Mouse (Mus musculus) stomach, postnatal 0 days (tissue): Measurements from ENCODE around the gene Vdr. TPM values are rescaled to one million over a fixed set of nuclear protein-coding genes. Genes with fewer than 3 reads are reported as not detected.

Experiments used
- ATAC-seq: fragments of 200-750 bp; cut with Nextera tagmentation; 2 replicates; pipeline ENCODE4 v1.8.0; 2017; ENCODE audit not compliant: low FRiP score, low TSS enrichment
- DNase-seq: peaks from one replicate; pipeline ENCODE4 v3.0.0-alpha.2; 2016; ENCODE audit warnings: low spot score
- H3K27ac ChIP-seq: fragments of 300-500 bp; sonication (generic); replicated peaks from 2 replicates; pipeline ENCODE4 v1.5.1; 2014; ENCODE audit warnings: mild to moderate bottlenecking, control low read depth
- H3K27me3 ChIP-seq: fragments of 300-500 bp; sonication (generic); 2 replicates; pipeline ENCODE4 v1.6.1; 2014; ENCODE audit warnings: low read length; ENCODE audit not compliant: control insufficient read depth, insufficient read depth
- H3K36me3 ChIP-seq: fragments of 300-500 bp; sonication (generic); 2 replicates; pipeline ENCODE4 v1.6.1; 2014; ENCODE audit warnings: low read length, mixed read lengths; ENCODE audit not compliant: control insufficient read depth, insufficient read depth
- H3K4me1 ChIP-seq: fragments of 300-500 bp; sonication (generic); replicated peaks from 2 replicates; pipeline ENCODE4 v1.6.1; 2014; ENCODE audit warnings: antibody characterized with exemption; ENCODE audit not compliant: control insufficient read depth, insufficient read depth
- H3K4me2 ChIP-seq: fragments of 300-500 bp; sonication (generic); replicated peaks from 2 replicates; pipeline ENCODE4 v1.6.1; 2014; ENCODE audit warnings: low read depth, mild to moderate bottlenecking, control low read depth, moderate library complexity
- H3K4me3 ChIP-seq: fragments of 300-500 bp; sonication (generic); 2 replicates; pipeline ENCODE4 v1.5.1; 2014; ENCODE audit warnings: low read depth, low read length, control low read depth
- H3K9ac ChIP-seq: fragments of 300-500 bp; sonication (generic); 2 replicates; pipeline ENCODE4 v1.6.1; 2014; ENCODE audit warnings: mild to moderate bottlenecking, low read length, control low read depth, mixed read lengths
- H3K9me3 ChIP-seq: fragments of 300-500 bp; sonication (generic); 2 replicates; pipeline ENCODE4 v1.6.1; 2016; ENCODE audit warnings: low read length; ENCODE audit not compliant: control insufficient read depth
- CTCF ChIP-seq: IDR thresholded peaks from 2 replicates; pipeline ENCODE4 v1.5.1; 2016; ENCODE audit warnings: antibody characterized with exemption, low read depth, mild to moderate bottlenecking, moderate library complexity
- EP300 ChIP-seq: optimal IDR thresholded peaks from 2 replicates; pipeline ENCODE3; 2016; ENCODE audit warnings: antibody characterized with exemption
- WGBS: fragments of 180-500 bp; shearing (Covaris S2); extraction: QIAGEN DNeasy Blood & Tissue Kit; methylation state at CpG from one replicate; pipeline ENCODE4 v1.1.7; 2014; 5-methylcytosine and 5-hydroxymethylcytosine counted together
- polyA plus RNA-seq: library from polyadenylated mRNA; unstranded; fragments of >200 nt; fragmentation: Nextera tagmentation; extraction: Ambion mirVana; gene quantifications from 2 replicates; pipeline ENCODE4 v1.2.1, GENCODE M21; 2015

Gene Vdr
- polyA plus RNA-seq, 1 experiment from 2014 or later, result 1.4 TPM

GRCm38 (mm10) chr15:97952137-97952888 is 41.9 kb upstream of the Vdr start:
- Histone ChIP-seq H3K4me3 (no peak overlapping the region), H3K36me3 (no peaks in the 10 kb centered on the region), H3K9ac (no peak overlapping the region), H3K27me3 (no peaks in the 10 kb centered on the region), H3K27ac (no peak overlapping the region), H3K4me1 (no peaks in the 10 kb centered on the region), H3K4me2 (no peak overlapping the region), H3K9me3 (no peaks in the 10 kb centered on the region)
- peak; percentile 99 for TF ChIP-seq CTCF
- TF ChIP-seq EP300, result no peak
- DNase-seq (peak; percentile 60), ATAC-seq (0 out of 2 replicates have a peak, but pooled peaks have one; percentile 3)
- 14% methylated on average over 16 of the region's 16 CpGs for WGBS

- Histone ChIP-seq H3K27me3 (no peaks in the 10 kb centered on the region), H3K27ac (no peak overlapping the region), H3K4me1 (no peaks in the 10 kb centered on the region), H3K4me3 (no peak overlapping the region), H3K36me3 (no peaks in the 10 kb centered on the region), H3K4me2 (no peak overlapping the region), H3K9me3 (no peaks in the 10 kb centered on the region), H3K9ac (no peak overlapping the region)
- ATAC-seq (no peak), DNase-seq (no peak)
- TF ChIP-seq EP300, result no peak
- TF ChIP-seq CTCF, result no peak
- WGBS, result 53% methylated on average over 7 of the region's 7 CpGs
These were observed 39.8 kb upstream of the Vdr start for GRCm38 (mm10) chr15:97950240-97950639.

GRCm38 (mm10) chr15:97949706-97950105 is 39.3 kb upstream of the Vdr start:
- ATAC-seq (no peak), DNase-seq (no peak)
- 69% methylated on average over 3 of the region's 3 CpGs for WGBS
- TF ChIP-seq EP300 (no peak), CTCF (no peak)
- H3K4me2 ChIP-seq, result no peak overlapping the region
- no peaks in the 10 kb centered on the region for H3K4me1 ChIP-seq
- no peak overlapping the region for H3K9ac ChIP-seq
- no peak overlapping the region for H3K4me3 ChIP-seq
- no peaks in the 10 kb centered on the region for H3K9me3 ChIP-seq
- H3K36me3 ChIP-seq, result no peaks in the 10 kb centered on the region
- H3K27me3 ChIP-seq, result no peaks in the 10 kb centered on the region
- no peak overlapping the region for H3K27ac ChIP-seq

- Histone ChIP-seq H3K9me3 (no peaks in the 10 kb centered on the region), H3K4me1 (no peaks in the 10 kb centered on the region), H3K4me2 (no peak overlapping the region), H3K36me3 (no peaks in the 10 kb centered on the region), H3K4me3 (no peak overlapping the region), H3K27ac (no peak overlapping the region), H3K9ac (no peak overlapping the region), H3K27me3 (no peaks in the 10 kb centered on the region)
- TF ChIP-seq CTCF, result no peak
- no peak for TF ChIP-seq EP300
- no peak for DNase-seq
- no peak for ATAC-seq
- 54% methylated on average over 7 of the region's 7 CpGs for WGBS
These were observed 38.3 kb upstream of the Vdr start for GRCm38 (mm10) chr15:97948720-97949119.

GRCm38 (mm10) chr15:97945656-97946315 is 35.4 kb upstream of the Vdr start:
- ATAC-seq, result no peak; the same call in 1 of the 2 replicates

More at GRCm38 (mm10) chr15:97945656-97946315, 35.4 kb upstream of the Vdr start:
- no peak for DNase-seq
- Histone ChIP-seq H3K9me3 (no peaks in the 10 kb centered on the region), H3K4me1 (no peaks in the 10 kb centered on the region), H3K4me2 (no peak overlapping the region), H3K27me3 (no peaks in the 10 kb centered on the region), H3K36me3 (no peaks in the 10 kb centered on the region), H3K4me3 (no peak overlapping the region), H3K9ac (no peak overlapping the region), H3K27ac (no peak overlapping the region)
- 74% methylated on average over 11 of the region's 11 CpGs for WGBS
- TF ChIP-seq EP300, result no peak
- TF ChIP-seq CTCF, result no peak
